Mouse (Mus musculus) skeletal muscle tissue, adult 2 months (tissue): ENCODE results near the gene Slc22a5.
"Not testable (repeated sequence)": the region's sequence is repeated elsewhere in the genome, so short reads cannot be mapped to it uniquely, and the experiment has no call there.

Experiments used
- DNase-seq: peaks from one replicate; pipeline ENCODE4 v3.0.0-alpha.2; 2012; ENCODE audit warnings: low read depth, low spot score

Gene Slc22a5

GRCm38 (mm10) chr11:53891505-53892451 lies at the start of gene Slc22a5:
Slc22a5 (minus strand) TSS chr11:53891660.
- peak; percentile 99 for DNase-seq

GRCm38 (mm10) chr11:53931944-53932318 lies 40.5 kb upstream of the Slc22a5 start:
- DNase-seq: not testable (repeated sequence)

- DNase-seq: peak; percentile 72
Measured at GRCm38 (mm10) chr11:53931091-53931943, 39.9 kb upstream of the Slc22a5 start.

DNA sequence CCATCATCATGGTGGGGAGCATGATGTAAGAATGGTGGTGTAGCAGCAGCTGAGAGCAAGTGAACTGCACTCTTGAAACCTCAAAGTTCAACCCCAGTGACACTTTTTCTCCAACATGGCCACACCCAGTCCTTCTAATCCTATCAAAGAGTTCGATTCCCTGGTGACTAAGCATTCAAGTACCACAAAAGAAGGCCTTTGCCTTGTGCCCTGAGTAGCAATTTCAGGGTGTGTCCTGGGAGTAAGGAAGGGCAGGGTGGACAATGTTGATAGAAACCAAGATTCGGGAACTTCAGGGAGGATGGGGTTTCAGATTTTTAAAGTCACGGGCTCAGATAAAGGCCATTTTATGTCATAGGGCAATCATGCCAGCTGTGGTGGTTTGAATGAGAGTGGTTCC lies 38.3 kb upstream of the Slc22a5 start:
- no peak for DNase-seq

- DNase-seq: no peak
Measured at GRCm38 (mm10) chr11:53928585-53928984, 37.1 kb upstream of the Slc22a5 start.

GRCm38 (mm10) chr11:53926303-53926702 lies 34.8 kb upstream of the Slc22a5 start:
- no peak for DNase-seq

GRCm38 (mm10) chr11:53918851-53919250 lies 27.4 kb upstream of the Slc22a5 start:
- DNase-seq: no peak

DNA sequence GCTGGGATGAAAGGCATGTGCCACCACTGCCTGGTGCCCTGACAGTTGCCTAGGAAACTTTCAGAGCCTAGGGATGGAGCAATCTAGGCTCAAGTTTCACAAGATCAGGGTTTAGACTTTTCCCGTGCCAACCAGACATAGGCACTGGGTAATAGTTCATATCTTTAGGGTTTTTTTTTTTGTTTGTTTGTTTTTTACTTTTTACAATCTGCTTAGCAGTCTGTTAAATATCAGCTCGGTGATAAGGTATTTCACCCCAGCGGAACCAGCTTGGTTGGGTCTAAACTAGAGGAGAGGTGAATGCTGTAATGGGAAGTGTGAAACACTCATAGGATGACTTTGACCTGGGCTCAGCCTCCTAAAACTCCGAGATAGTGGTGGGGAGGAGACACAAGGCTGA lies 19.6 kb upstream of the Slc22a5 start:
- no peak for DNase-seq

GRCm38 (mm10) chr11:53908686-53909085 lies 17.2 kb upstream of the Slc22a5 start:
- no peak for DNase-seq

DNA sequence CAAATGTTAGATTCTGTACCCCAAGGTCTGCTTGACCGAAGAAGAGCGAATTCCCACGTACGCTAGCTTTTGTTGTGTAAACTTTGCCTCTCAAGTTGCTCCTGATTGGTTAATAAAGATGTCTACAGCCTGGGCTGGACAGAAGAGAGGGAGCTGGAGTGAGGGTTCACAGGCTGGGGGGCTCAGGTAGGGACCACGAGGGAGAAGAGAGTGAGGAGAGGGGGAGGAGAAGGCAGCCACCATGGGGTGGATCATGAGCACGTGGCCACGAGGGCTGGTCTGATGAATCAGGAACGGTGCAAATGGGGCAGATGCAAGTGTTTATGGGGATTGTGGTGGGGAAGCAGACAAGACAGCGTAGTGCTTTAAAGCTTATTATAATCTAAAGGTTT lies 13.1 kb upstream of the Slc22a5 start:
- no peak for DNase-seq

DNA sequence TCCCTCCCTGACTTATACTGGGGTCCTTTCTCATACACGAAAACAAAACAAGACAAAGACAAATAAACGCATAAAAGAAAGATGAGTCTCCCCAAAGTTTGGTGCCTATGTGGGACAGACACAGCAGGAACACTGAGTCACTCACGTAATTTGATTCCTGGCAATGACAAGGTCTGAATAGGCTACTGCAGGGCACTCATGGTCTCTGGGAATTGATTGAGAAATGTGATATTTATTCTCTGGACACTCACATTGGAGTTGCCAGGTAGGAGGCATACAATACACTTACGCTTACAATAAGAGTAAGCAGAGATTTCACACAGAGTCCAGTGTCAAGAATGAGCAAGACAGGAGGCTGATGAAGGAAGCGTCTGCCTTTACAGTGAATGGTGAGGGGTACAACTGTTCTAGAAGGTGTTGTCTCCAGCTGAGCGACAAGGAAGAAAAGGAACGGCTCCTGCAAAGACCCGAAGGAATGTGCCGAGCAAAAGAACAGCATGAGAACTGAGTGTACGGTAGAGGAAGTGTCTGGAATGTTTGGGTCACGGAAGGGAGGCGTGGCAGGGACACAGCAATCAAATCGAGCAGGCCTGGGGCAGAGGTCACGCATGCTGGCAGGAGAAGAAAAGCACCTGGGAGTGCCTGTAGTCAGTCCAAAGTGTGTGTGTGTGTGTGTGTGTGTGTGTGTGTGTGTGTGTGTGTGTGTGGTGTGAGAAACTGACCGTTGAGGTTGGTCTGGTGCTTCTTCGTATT lies 12.5 kb upstream of the Slc22a5 start:
- DNase-seq: no peak

DNA sequence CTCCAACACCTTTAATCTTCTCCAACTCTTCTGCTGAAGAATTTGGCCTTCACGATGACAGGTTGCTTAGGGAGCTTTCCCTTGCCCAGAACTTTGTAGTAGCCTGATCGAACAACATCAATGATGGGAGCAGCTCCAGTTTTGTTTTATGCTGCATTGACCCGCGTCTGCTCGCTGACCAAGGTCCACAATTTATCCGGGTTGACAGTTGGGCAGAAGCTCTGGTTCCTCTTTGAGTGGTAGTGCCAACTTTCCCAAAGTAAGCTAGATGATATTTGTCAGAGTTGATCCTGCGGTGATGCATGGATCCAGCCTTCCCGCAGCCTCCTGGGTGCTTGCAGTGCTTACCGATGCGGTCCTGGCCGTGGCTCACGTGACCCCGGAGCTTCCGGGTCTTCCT lies 11.3 kb upstream of the Slc22a5 start:
- DNase-seq: no peak

GRCm38 (mm10) chr11:53900991-53901390 lies 9.5 kb upstream of the Slc22a5 start:
- no peak for DNase-seq

DNA sequence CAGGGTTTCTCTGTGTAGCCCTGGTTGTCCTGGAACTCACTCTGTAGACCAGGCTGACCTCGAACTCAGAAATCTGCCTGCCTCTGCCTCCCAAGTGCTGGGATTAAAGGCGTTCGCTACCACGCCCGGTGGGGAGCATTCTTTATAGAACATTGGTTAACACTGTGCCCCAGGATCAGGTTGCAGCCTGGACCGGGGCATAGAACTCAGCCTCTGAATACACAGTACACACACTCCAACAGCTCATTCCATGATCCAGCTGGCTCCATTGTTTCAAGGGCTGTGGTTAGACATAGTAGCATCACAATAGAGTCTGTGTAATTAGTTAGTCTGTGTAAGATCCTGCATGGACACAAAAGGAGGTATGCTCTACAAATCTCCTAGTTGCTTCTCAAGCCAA lies 8.5 kb upstream of the Slc22a5 start:
- DNase-seq: no peak

- DNase-seq: no peak
Measured at GRCm38 (mm10) chr11:53899004-53899403, 7.5 kb upstream of the Slc22a5 start.

DNA sequence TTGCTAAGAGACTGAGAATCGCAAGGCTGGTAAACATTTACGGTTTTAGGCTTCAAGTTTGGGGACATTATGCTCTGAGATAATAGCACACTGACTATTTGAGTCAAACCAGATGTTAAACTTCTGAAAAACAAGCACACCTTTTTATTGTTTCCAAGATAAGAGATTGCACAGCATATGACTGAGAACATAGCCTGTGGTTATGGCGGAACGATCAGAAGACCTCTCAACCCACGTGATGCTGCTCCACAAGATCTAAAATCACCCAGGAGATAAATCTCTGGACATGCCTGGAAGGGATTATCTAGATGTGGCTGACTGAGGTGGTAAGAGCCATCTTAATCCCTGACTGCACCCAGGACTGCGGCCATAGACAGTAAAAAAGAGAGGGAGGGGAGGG lies 5.5 kb upstream of the Slc22a5 start:
- no peak for DNase-seq

DNA sequence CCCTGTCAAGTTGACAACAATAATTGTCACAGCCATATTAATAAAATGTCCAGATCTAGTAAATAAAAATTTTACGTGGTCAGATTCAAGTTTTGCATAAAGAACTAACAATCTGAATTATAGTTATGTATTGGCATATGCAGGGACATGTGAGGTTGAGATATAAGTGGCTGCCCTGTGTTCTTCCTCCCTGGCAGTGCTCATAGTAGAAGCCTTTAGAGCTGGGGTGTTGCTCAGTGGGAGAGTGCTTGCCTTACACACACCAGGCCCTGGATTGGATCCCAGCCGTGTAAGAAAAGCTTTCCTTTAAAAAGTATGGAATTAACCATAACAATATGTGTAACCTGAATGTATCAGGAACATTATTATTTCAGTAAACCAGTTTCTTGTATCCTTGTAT lies 2.0 kb upstream of the Slc22a5 start:
- no peak for DNase-seq

- DNase-seq: peak; percentile 31
Measured at GRCm38 (mm10) chr11:53892716-53893416, 1.4 kb upstream of the Slc22a5 start.

DNA sequence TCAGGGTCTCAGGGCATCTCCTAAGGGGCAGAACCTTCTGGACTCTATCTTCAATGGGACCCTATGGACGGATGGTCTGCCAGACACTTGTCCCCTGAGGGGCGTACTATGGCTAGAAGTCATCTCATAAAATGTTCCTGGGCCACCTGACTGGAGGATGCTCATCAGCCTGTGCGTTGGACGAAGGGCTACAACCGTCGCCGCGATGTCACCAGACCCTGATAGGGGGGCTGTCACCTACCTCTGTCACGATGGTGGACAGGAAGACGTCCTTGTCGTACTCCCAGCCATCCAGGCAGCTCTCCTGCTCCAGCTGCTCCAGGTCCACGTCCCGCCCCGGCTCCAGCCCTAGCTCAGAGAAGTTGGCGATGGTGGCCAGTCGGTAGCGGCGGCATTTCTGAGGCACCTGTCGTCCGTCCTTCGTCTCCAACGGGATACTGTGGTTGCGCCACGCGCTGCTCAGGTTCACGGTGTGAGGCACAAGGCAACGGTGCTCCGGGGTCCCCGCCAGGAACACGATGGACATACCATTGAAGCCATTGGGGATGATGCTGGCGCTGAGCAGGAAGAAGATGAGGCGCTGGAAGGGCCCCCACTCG lies 455 bp downstream of the Slc22a5 start:
- DNase-seq: peak; percentile 40

DNA sequence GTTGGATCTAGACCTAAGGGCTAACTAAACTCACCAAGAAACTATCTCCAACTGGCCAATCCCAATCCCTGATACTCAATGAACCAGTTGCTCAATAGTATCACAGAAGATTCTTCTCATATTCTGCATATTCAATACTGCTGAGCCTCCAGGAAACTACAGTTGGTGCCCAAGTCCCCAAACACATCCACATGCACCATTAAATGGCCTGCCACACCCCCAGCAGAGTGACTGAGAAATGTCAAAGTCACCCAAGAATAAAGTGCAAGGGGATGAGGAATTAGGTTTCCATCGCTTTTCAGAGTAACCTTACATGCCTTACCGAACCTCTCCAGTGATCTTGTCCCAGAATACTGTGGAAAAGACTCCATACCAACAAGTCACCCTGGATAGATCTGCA lies 1.2 kb downstream of the Slc22a5 start:
- no peak for DNase-seq
